Mouse (Mus musculus) limb, embryonic 13.5 days (tissue): ENCODE results near the gene Gm20869. TPM values are rescaled to one million over a fixed set of nuclear protein-coding genes. Genes with fewer than 3 reads are reported as not detected.
"Not testable (repeated sequence)": the region's sequence is repeated elsewhere in the genome, so short reads cannot be mapped to it uniquely, and the experiment has no call there.

Experiments
- ATAC-seq: fragments of 200-750 bp; cut with Nextera tagmentation; 2 replicates; pipeline ENCODE4 v1.8.0; 2017; ENCODE audit warnings: low read depth, moderate number of reproducible peaks, moderate TSS enrichment; ENCODE audit not compliant: low FRiP score
- H3K27ac ChIP-seq: fragments of 300-500 bp; sonication (generic); 2 replicates; pipeline ENCODE4 v1.5.1; 2015; ENCODE audit warnings: inconsistent platforms, mild to moderate bottlenecking, moderate library complexity
- H3K27me3 ChIP-seq: fragments of 300-500 bp; sonication (generic); 2 replicates; pipeline ENCODE4 v1.6.1; 2015; ENCODE audit warnings: mild to moderate bottlenecking, inconsistent platforms
- H3K36me3 ChIP-seq: fragments of 300-500 bp; sonication (generic); 2 replicates; pipeline ENCODE4 v1.6.1; 2015; ENCODE audit warnings: inconsistent platforms, mild to moderate bottlenecking, moderate library complexity
- H3K4me1 ChIP-seq: fragments of 300-500 bp; sonication (generic); 2 replicates; pipeline ENCODE4 v1.6.1; 2015; ENCODE audit warnings: inconsistent platforms
- H3K4me2 ChIP-seq: fragments of 300-500 bp; sonication (generic); replicated peaks from 2 replicates; pipeline ENCODE4 v1.6.1; 2015; ENCODE audit warnings: inconsistent platforms, mild to moderate bottlenecking, moderate library complexity
- H3K4me3 ChIP-seq: fragments of 300-500 bp; sonication (generic); 2 replicates; pipeline ENCODE4 v1.5.1; 2015; ENCODE audit warnings: moderate library complexity, mild to moderate bottlenecking, inconsistent platforms
- H3K9ac ChIP-seq: fragments of 300-500 bp; sonication (generic); 2 replicates; pipeline ENCODE4 v1.6.1; 2015; ENCODE audit warnings: mild to moderate bottlenecking, inconsistent platforms
- H3K9me3 ChIP-seq: fragments of 300-500 bp; sonication (generic); 2 replicates; pipeline ENCODE4 v1.6.1; 2016; ENCODE audit warnings: inconsistent platforms
- WGBS: fragments of 180-500 bp; shearing (Covaris S2); methylation state at CpG from one replicate; pipeline ENCODE4 v1.1.7; 2015; 5-methylcytosine and 5-hydroxymethylcytosine counted together
- polyA plus RNA-seq: library from polyadenylated mRNA; unstranded; fragments of >200 nt; fragmentation: Nextera tagmentation; extraction: Ambion mirVana; gene quantifications from 2 replicates; pipeline ENCODE4 v1.2.1, GENCODE M21; 2015

Gm20869 gene
- polyA plus RNA-seq, result not detected in 2 replicates

DNA sequence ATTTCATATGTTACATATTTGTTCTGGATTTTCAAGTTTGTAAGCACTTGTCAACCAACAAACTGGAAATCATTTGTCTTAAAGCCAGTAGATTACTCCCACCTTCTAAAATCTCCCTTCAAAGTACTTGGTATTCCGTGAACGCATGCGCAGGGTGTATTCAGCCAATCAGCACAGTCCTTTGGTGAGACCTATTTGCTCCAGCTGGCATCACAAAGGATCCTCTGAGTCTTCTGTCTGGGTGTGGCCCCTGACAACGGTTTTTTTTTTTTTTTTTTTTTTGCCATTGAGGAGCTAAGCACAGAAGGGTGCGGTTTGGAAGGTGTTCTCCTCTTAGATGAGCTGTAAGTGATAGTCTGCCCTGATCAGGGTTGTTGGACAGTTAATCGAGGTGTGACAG lies at the start of gene Gm20869:
Gene Gm20869 (plus strand): TSS at position 301 of the 400 bp plus-strand sequence.
- not testable (repeated sequence) for H3K27me3 ChIP-seq

More for the DNA sequence above, at the start of gene Gm20869:
- H3K4me3 ChIP-seq, H3K9ac ChIP-seq, H3K9me3 ChIP-seq, ATAC-seq, H3K27ac ChIP-seq, H3K36me3 ChIP-seq, H3K4me1 ChIP-seq, H3K4me2 ChIP-seq: not testable (repeated sequence)
- no CpG with 5 or more reads among the region's 6 CpGs for WGBS

Other genes starting within 250 kb of the Gm20869 start
- gene Gm20870, start 222.6 kb downstream of the Gm20869 start, polyA plus RNA-seq, result not detected in 2 replicates